Mouse (Mus musculus): ENCODE data around the gene Lasp1. TPM values are rescaled to one million over a fixed set of nuclear protein-coding genes. Genes with fewer than 3 reads are reported as not detected.

The Lasp1 gene
- total and polyA plus RNA-seq, 2 experiments from 2014 or later = 152 to 153 TPM

- Histone ChIP-seq H3K9me3 (ENCODE audit: low read length) (no peaks in the 10 kb centered on the region), H3K36me3 (ENCODE audit: insufficient read depth) (peaks cover 21% of the 10 kb centered on the region), H3K9ac (peak overlapping the region; percentile 77), H3K27me3 (ENCODE audit: insufficient read depth, low read length) (no peaks in the 10 kb centered on the region), H3K27ac (ENCODE audit: low read depth, low read length) (peak overlapping the region; percentile 90), H3K4me1 (ENCODE audit: insufficient read depth) (no peaks in the 10 kb centered on the region), H3K4me3 (ENCODE audit: low read depth, low read length) (peak overlapping the region; percentile 53), H3K4me2 (ENCODE audit: low read depth) (peak overlapping the region; percentile 60)
- DNase-seq = peak; percentile 89
- TF ChIP-seq CTCF (IDR thresholded peaks at IDR 0.05; ENCODE audit: low read depth) = 0 out of 2 replicates have a peak, but pooled peaks have one; percentile 8
- WGBS = under 1% methylated on average over 22 of the region's 22 CpGs
- peak; percentile 95 for ATAC-seq
Observed at GRCm38 (mm10) chr11:97840991-97841661, 42.3 kb downstream of the Lasp1 start.

- 23% methylated on average over 4 of the region's 4 CpGs for WGBS
- DNase-seq = no peak
- peak overlapping the region; percentile 47 for H3K27ac ChIP-seq (ENCODE audit: low read depth, low read length)
Observed at GRCm38 (mm10) chr11:97842001-97842400, 43.2 kb downstream of the Lasp1 start.

GRCm38 (mm10) chr11:97850367-97850766 is 51.6 kb downstream of the Lasp1 start:
- Histone ChIP-seq H3K4me2 (ENCODE audit: low read depth) (no peak overlapping the region), H3K4me3 (ENCODE audit: low read depth, low read length) (no peak overlapping the region), H3K36me3 (ENCODE audit: insufficient read depth) (no peaks in the 10 kb centered on the region), H3K4me1 (ENCODE audit: insufficient read depth) (no peaks in the 10 kb centered on the region), H3K9me3 (ENCODE audit: low read length) (no peaks in the 10 kb centered on the region), H3K9ac (no peak overlapping the region), H3K27me3 (ENCODE audit: insufficient read depth, low read length) (no peaks in the 10 kb centered on the region), H3K27ac (ENCODE audit: low read depth, low read length) (no peak overlapping the region)
- no peak for DNase-seq
- WGBS = 73% methylated on average over 6 of the region's 6 CpGs
- TF ChIP-seq CTCF (IDR thresholded peaks at IDR 0.05; ENCODE audit: low read depth) = no peak
- no peak for ATAC-seq

More at GRCm38 (mm10) chr11:97842001-97842400, 43.2 kb downstream of the Lasp1 start:
- 0 out of 2 replicates have a peak, but pooled peaks have one; percentile 17 for TF ChIP-seq CTCF (IDR thresholded peaks at IDR 0.05; ENCODE audit: low read depth)
- Histone ChIP-seq H3K27me3 (ENCODE audit: insufficient read depth, low read length) (no peaks in the 10 kb centered on the region), H3K4me1 (ENCODE audit: insufficient read depth) (no peaks in the 10 kb centered on the region), H3K9me3 (ENCODE audit: low read length) (no peaks in the 10 kb centered on the region), H3K4me3 (ENCODE audit: low read depth, low read length) (peak overlapping the region; percentile 53), H3K4me2 (ENCODE audit: low read depth) (peak overlapping the region; percentile 60), H3K36me3 (ENCODE audit: insufficient read depth) (peaks cover 13% of the 10 kb centered on the region), H3K9ac (peak overlapping the region; percentile 77)
- ATAC-seq = no peak

DNA sequence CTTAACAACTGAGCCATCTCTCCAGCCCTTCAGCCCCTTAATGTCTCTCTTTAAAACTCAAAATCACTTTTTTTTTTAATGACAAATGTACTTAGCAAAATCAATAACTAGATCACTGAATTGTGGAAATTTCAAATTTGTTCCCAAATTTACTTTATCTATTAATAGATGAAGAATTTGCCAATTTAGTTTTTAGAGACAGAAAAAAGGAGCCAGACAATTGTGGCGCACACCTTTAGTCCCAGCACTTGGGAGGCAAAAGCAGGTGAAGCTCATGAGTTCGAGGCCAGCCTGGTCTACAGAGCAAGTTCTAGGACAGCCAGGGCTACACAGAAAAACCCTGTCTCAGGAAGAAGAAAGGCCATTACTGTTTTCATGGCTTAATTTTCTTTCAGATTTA is 52.8 kb downstream of the Lasp1 start:
- no peak for TF ChIP-seq CTCF (IDR thresholded peaks at IDR 0.05; ENCODE audit: low read depth)
- Histone ChIP-seq H3K27ac (ENCODE audit: low read depth, low read length) (no peak overlapping the region), H3K27me3 (ENCODE audit: insufficient read depth, low read length) (no peaks in the 10 kb centered on the region), H3K36me3 (ENCODE audit: insufficient read depth) (no peaks in the 10 kb centered on the region), H3K4me1 (ENCODE audit: insufficient read depth) (no peaks in the 10 kb centered on the region), H3K9ac (no peak overlapping the region), H3K4me3 (ENCODE audit: low read depth, low read length) (no peak overlapping the region), H3K9me3 (ENCODE audit: low read length) (no peaks in the 10 kb centered on the region), H3K4me2 (ENCODE audit: low read depth) (no peak overlapping the region)
- ATAC-seq (no peak), DNase-seq (no peak)
- 85% methylated on average over 2 of the region's 2 CpGs for WGBS

- Histone ChIP-seq H3K36me3 (ENCODE audit: insufficient read depth) (no peaks in the 10 kb centered on the region), H3K4me1 (ENCODE audit: insufficient read depth) (no peaks in the 10 kb centered on the region), H3K9me3 (ENCODE audit: low read length) (no peaks in the 10 kb centered on the region), H3K4me2 (ENCODE audit: low read depth) (no peak overlapping the region), H3K27me3 (ENCODE audit: insufficient read depth, low read length) (no peaks in the 10 kb centered on the region), H3K27ac (ENCODE audit: low read depth, low read length) (no peak overlapping the region), H3K4me3 (ENCODE audit: low read depth, low read length) (no peak overlapping the region), H3K9ac (no peak overlapping the region)
- no peak for ATAC-seq
- WGBS = 89% methylated on average over 2 of the region's 2 CpGs
- no peak for TF ChIP-seq CTCF (IDR thresholded peaks at IDR 0.05; ENCODE audit: low read depth)
- DNase-seq = no peak
Observed at GRCm38 (mm10) chr11:97855473-97855872, 56.7 kb downstream of the Lasp1 start.

DNA sequence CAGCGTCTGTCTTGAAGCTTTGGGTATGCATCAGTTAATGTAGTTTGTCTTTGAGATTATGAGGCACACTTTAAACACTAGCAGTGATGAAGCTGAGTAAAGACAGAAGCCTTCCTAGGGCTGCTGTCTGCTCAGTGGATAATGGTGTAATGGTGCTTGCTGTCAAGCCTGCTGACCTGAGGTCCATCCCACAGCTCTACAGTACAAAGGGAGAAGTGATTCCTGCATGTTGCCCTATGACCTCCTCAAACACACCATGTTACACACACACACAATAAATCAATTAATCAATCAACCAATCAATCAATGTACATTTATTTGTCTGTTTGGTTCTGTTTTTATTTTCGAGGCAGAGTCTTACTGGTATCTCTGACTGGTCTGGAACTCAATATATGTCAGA is 63.3 kb downstream of the Lasp1 start:
- no peak overlapping the region for H3K4me2 ChIP-seq (ENCODE audit: low read depth)
- 82% methylated on average over 2 of the region's 2 CpGs for WGBS
- H3K9me3 ChIP-seq (ENCODE audit: low read length) = no peaks in the 10 kb centered on the region
- H3K27ac ChIP-seq (ENCODE audit: low read depth, low read length) = no peak overlapping the region
- H3K9ac ChIP-seq = no peak overlapping the region
- no peak for ATAC-seq
- no peaks in the 10 kb centered on the region for H3K36me3 ChIP-seq (ENCODE audit: insufficient read depth)
- TF ChIP-seq CTCF (IDR thresholded peaks at IDR 0.05; ENCODE audit: low read depth) = no peak
- H3K4me3 ChIP-seq (ENCODE audit: low read depth, low read length) = no peak overlapping the region
- no peaks in the 10 kb centered on the region for H3K27me3 ChIP-seq (ENCODE audit: insufficient read depth, low read length)
- H3K4me1 ChIP-seq (ENCODE audit: insufficient read depth) = no peaks in the 10 kb centered on the region
- no peak for DNase-seq

DNA sequence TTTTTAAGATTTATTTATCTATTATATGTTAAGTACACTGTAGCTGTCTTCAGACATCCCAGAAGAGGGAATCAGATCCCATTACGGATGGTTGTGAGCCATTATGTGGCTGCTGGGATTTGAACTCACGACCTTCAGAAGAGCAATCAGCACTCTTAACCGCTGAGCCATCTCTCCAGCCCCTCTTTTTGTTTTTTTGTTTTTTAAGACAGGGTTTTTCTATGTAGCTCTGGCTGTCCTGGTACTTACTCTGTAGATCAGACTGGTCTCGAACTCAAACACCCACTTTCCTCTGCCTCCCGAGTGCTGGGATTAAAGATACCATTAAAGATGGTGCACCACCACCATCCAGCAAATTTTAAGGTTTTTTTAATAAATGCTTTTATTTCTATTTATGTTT is 66.6 kb downstream of the Lasp1 start:
- H3K4me3 ChIP-seq (ENCODE audit: low read depth, low read length) = no peak overlapping the region
- no peak for TF ChIP-seq CTCF (IDR thresholded peaks at IDR 0.05; ENCODE audit: low read depth)
- no peak overlapping the region for H3K4me2 ChIP-seq (ENCODE audit: low read depth)
- H3K9ac ChIP-seq = no peak overlapping the region
- WGBS = 90% methylated on average over 5 of the region's 5 CpGs
- no peaks in the 10 kb centered on the region for H3K36me3 ChIP-seq (ENCODE audit: insufficient read depth)
- no peak overlapping the region for H3K27ac ChIP-seq (ENCODE audit: low read depth, low read length)
- no peak for ATAC-seq
- no peak for DNase-seq
- no peaks in the 10 kb centered on the region for H3K27me3 ChIP-seq (ENCODE audit: insufficient read depth, low read length)
- H3K4me1 ChIP-seq (ENCODE audit: insufficient read depth) = no peaks in the 10 kb centered on the region
- no peaks in the 10 kb centered on the region for H3K9me3 ChIP-seq (ENCODE audit: low read length)

All from forebrain, postnatal 0 days (tissue).